11 mouse cellular contexts compared by ENCODE assay signal in the genomic region with DNA sequence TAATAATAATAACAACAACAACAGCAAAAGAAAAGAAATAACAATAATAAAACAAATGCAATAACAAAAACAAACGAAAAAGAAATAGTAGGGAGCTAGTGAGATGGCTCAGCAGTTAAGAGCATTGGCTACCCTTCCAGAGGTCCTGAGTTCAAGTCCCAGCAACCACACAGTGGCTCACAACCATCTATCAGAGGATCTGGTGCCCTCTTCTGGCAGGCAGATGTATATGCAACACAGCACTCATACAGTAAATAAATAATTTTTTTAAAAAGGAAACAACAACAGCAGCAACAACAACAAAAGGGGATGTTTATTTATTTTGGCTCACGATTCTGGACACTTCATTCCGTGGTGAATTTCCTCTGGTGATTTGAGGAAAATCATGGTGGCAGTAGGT. TPM values are rescaled to one million over a fixed set of nuclear protein-coding genes. Genes with fewer than 3 reads are reported as not detected.
DNase-seq lines count a peak whose midpoint lies in the region; ATAC-seq and TF ChIP-seq lines count a peak whose summit lies in the region.
"Had no signal": no experiment of that assay in that cellular context is flagged by ENCODE, and none has a peak within 500 bp of the region (broad histone marks: within the 10 kb centered on the region; RNA-seq: fewer than 3 reads in every experiment).

No protein-coding gene starts in this region.

- peaks cover 4% of the 10 kb centered on the region; the same call in 1 of the 2 replicates for H3K27me3 ChIP-seq in kidney, postnatal 0 days (ENCODE audit: insufficient read depth, low read length)
- H3K27me3 ChIP-seq in kidney, embryonic 16.5 days (ENCODE audit: insufficient read depth, low read length): no peaks in the 10 kb centered on the region

- 74% methylated on average over 3 of the region's 3 CpGs for WGBS in kidney, postnatal 0 days
- 78% methylated on average over 3 of the region's 3 CpGs for WGBS in kidney, embryonic 16.5 days

- H3K9me3 ChIP-seq in kidney, postnatal 0 days (replicated peaks; ENCODE audit: low read length): no peaks in the 10 kb centered on the region
- H3K9me3 ChIP-seq in kidney, embryonic 16.5 days (ENCODE audit: low read length): no peaks in the 10 kb centered on the region

- H3K9ac ChIP-seq in kidney, postnatal 0 days (ENCODE audit: low read depth, low read length): no peak overlapping the region
- no peak overlapping the region for H3K9ac ChIP-seq in kidney, embryonic 16.5 days (replicated peaks; ENCODE audit: low read length)

- DNase-seq in kidney, postnatal 0 days (ENCODE audit: low spot score): no peak
- peak; percentile 55 for DNase-seq in 3T3-L1 (ENCODE audit: low read depth, low spot score)
- peak; percentile 42 for DNase-seq in A20 (ENCODE audit: low read depth, low spot score)
- no peak for DNase-seq in T-cell, adult 2 months (ENCODE audit: low spot score)
- DNase-seq in right cerebral cortex, postnatal 25 days: no peak
- DNase-seq: gastrocnemius, postnatal 25 days; kidney, postnatal 14 days; retina, postnatal 1 day had no signal

- no peak overlapping the region for H3K4me3 ChIP-seq in kidney, postnatal 0 days (replicated peaks; ENCODE audit: low read depth, low read length)
- no peak overlapping the region for H3K4me3 ChIP-seq in kidney, embryonic 16.5 days (ENCODE audit: low read length)
- H3K4me3 ChIP-seq in cortical plate, adult 2 months (ENCODE audit: insufficient read depth, low read length): no peak overlapping the region
- H3K4me3 ChIP-seq: myocyte had no signal

- no peak for TF ChIP-seq POLR2A in cortical plate, adult 2 months (IDR thresholded peaks at IDR 0.05; ENCODE audit: extremely low read depth, insufficient read depth, low read length)

- H3K4me1 ChIP-seq in kidney, postnatal 0 days (replicated peaks; ENCODE audit: insufficient read depth, low read length): no peaks in the 10 kb centered on the region
- peaks cover 12% of the 10 kb centered on the region; the same call in 1 of the 2 replicates for H3K4me1 ChIP-seq in kidney, embryonic 16.5 days (ENCODE audit: insufficient read depth, low read length)
- no peaks in the 10 kb centered on the region for H3K4me1 ChIP-seq in cortical plate, adult 2 months (ENCODE audit: control insufficient read depth, insufficient read depth, low read length)

- peak; percentile 71 for TF ChIP-seq CTCF in kidney, postnatal 0 days (IDR thresholded peaks at IDR 0.05; ENCODE audit: low read depth)
- TF ChIP-seq CTCF in cortical plate, adult 2 months (IDR thresholded peaks at IDR 0.05; ENCODE audit: extremely low read depth, insufficient read depth, low read length): peak; percentile 23; the same call in 1 of the 2 replicates

- no peak overlapping the region for H3K27ac ChIP-seq in kidney, postnatal 0 days
- H3K27ac ChIP-seq in kidney, embryonic 16.5 days (ENCODE audit: low read length): no peak overlapping the region
- H3K27ac ChIP-seq in cortical plate, adult 2 months (ENCODE audit: insufficient read depth, low read length): no peak overlapping the region

- ATAC-seq in kidney, postnatal 0 days (replicated peaks; ENCODE audit: low FRiP score, low read depth): no peak
- ATAC-seq in kidney, embryonic 16.5 days (ENCODE audit: low FRiP score, low TSS enrichment): no peak

- H3K36me3 ChIP-seq in kidney, postnatal 0 days (ENCODE audit: insufficient read depth, low read length): no peaks in the 10 kb centered on the region
- no peaks in the 10 kb centered on the region for H3K36me3 ChIP-seq in kidney, embryonic 16.5 days (ENCODE audit: insufficient read depth, low read length)

- H3K4me2 ChIP-seq in kidney, postnatal 0 days (ENCODE audit: low read length): no peak overlapping the region
- H3K4me2 ChIP-seq in kidney, embryonic 16.5 days (replicated peaks; ENCODE audit: low read depth, low read length): no peak overlapping the region

RNA-seq across cellular contexts. Expression of a gene that starts 16.4 kb away (rescaled TPM):
- polyA plus RNA-seq in kidney, postnatal 0 days (2015; fragmentation: Nextera tagmentation; extraction: Ambion mirVana): 2.9 and 3.0 TPM in 2 replicates
- polyA plus RNA-seq in kidney, embryonic 16.5 days (2015; fragmentation: Nextera tagmentation; extraction: Ambion mirVana): 1.9 TPM in 2 replicates
- polyA plus RNA-seq in cortical plate, adult 2 months (2012; rRNA removed): 1.1 and 1.6 TPM in 2 replicates

RNA-seq across cellular contexts. Expression of a gene that starts 27.6 kb away (rescaled TPM):
- polyA plus RNA-seq in kidney, postnatal 0 days (2015; fragmentation: Nextera tagmentation; extraction: Ambion mirVana): 0.32 and 0.38 TPM in 2 replicates
- 0.32 and 0.37 TPM in 2 replicates for polyA plus RNA-seq in kidney, embryonic 16.5 days (2015; fragmentation: Nextera tagmentation; extraction: Ambion mirVana)
- polyA plus RNA-seq in cortical plate, adult 2 months (2012; rRNA removed): 0.13 and 0.31 TPM in 2 replicates

Comparison
In these comparisons a context has a peak if more than half of its experiments do, and no peak if none do; other contexts are left out.
1. DNase-seq: peak in 3T3-L1 (single experiment) and A20 (single experiment); none in kidney, postnatal 0 days (single experiment), T-cell, adult 2 months (single experiment) and right cerebral cortex, postnatal 25 days (single experiment).